Mouse (Mus musculus): ENCODE results near the gene Eif4g3. TPM values are rescaled to one million over a fixed set of nuclear protein-coding genes. Genes with fewer than 3 reads are reported as not detected.
A peak's percentile ranks its signal among the peaks of the same experiment; 100 is the strongest.

Eif4g3 gene
- total RNA-seq, 2 experiments from 2014 or later, result 161 to 164 TPM

DNA sequence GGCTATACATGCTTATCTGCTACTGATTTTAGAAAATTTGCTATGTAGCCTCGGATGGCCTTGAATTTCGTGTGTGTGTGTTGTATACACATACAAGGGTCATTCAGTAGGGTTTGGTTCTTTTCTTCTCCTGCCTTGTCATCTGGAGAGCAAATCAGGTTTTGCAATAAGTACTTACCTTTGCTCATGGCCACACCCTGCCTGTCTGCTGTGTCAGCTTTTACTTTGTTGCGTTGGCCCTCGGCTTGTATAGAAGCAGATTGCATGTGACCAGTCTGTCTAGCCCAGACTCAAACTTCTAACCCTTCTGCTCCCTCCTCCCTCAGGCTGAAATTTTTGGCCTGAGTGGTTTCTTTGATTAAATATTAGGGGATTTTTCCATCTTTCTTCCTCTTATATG is 157.2 kb downstream of the Eif4g3 start:
- DNase-seq (ENCODE audit: low spot score in 2 of 2), result no peak

DNA sequence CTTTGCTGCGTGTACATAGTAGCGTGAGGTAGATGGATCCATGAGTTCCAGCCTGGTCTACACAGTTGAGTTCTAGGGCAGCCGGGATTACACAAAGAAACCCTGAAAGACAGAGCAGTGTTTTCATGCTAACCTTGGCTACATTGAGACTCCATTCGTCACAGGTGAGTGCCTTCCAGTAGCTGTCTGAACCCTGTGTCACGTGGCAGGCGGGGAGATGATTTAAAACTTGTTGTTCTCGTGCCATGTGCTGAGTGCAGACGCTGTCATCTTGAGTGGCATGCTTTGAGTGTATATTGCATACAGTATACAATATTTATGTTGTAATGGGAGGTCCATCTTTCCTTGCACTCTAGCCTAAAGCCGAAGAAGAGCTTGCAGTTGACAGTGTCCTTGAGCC is 158.4 kb downstream of the Eif4g3 start:
- DNase-seq (ENCODE audit: low spot score in 2 of 2), result no peak

DNA sequence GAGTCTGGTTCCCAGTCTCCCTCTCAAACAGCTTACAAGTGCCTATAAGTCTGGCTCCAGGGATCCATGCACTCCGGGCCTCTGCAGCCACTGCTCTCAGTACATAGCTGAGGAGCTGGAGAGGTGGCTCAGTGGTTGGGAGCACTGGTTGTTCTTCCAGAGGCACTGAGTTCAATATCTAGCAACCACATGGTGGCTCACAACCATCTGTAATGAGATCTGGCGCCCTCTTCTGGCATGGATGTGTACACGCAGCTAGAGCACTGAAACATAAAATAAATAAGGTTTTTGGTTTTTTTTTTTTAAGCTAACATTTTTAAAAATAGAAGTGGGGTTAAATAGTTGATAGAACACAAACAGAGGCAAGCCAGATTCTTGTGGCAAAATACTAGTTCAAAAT is 161.2 kb downstream of the Eif4g3 start:
- peak in 1 of 2 experiments; percentile 21 for DNase-seq (ENCODE audit: low spot score in 2 of 2)

DNA sequence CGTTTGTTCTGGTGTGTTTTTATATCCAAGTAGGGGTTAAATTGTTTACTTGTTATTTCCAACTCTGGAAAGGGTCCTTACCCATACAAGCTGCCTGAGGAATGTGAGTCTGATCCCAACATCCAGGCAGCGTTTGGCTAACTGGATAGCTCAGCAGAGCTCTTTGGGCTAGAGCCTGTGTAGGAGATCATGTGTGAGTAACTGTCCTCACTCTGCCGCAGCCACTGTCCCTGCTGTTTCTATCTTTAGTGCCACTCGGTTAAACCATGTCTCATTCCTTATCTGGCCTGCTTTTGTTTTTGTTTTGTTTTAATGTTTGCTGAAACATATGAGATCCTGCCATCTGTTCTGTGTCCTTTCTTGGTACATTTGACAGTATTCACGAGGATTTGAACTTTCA is 168.1 kb downstream of the Eif4g3 start:
- no peak for DNase-seq (ENCODE audit: low spot score in 2 of 2)

DNA sequence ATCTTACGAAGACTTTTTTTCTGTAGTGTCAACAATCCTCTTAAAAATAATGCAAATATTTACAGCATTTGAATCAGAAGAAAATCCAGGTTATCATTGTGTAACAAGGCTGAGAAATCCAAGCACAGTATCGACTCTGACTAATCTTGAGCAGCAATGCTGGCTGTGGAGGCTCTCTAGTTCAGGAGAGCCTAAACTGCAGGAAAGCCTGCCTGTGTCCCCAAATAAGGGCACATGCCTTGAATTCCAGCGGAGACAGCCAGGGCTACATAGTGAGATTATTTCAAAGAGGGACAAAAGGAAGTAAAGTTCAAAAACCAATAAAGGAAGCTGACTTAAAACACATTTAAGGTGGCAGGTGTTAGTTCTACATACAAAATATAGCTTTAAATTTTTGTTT is 168.7 kb downstream of the Eif4g3 start:
- no peak for DNase-seq (ENCODE audit: low spot score in 2 of 2)

DNA sequence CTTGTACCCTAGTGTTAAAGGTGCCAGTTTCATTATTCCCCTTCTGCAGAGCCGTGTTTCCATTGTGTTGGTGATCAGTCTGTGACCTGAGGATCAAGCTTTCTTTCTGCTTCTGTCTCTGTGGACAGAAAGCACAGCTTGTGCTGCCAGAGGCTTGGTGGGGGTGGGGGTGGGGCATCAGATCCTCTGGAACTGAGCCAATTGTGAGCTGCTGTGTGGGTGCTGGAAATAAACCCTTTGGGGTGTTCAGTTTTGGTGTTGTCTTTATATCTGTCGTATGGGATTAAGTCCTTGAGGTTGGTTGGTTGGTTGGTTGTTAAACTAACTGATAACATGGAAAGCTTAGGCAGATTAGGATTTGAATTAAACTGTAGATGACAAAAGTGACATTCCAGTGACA is 171.0 kb downstream of the Eif4g3 start:
- DNase-seq (ENCODE audit: low spot score in 2 of 2), result no peak

DNA sequence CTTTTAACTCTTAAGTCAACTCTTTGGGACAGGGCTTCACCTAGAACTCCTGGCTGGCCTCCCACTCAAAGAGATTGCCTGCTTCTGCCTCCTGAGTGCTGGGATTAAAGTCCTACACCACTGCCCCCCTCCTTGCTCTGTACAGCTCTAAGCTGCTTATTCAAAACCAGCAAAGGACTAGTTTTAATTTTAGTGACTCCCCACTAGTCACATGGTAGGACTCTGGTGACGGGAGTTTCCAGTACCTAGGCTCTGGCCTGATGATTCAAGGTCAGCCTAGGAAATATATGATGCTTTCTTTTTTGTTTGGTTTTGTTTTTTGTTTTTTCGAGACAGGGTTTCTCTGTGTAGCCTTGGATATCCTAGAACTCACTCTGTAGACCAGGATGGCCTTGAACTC is 172.0 kb downstream of the Eif4g3 start:
- DNase-seq (ENCODE audit: low spot score in 2 of 2), result no peak

DNA sequence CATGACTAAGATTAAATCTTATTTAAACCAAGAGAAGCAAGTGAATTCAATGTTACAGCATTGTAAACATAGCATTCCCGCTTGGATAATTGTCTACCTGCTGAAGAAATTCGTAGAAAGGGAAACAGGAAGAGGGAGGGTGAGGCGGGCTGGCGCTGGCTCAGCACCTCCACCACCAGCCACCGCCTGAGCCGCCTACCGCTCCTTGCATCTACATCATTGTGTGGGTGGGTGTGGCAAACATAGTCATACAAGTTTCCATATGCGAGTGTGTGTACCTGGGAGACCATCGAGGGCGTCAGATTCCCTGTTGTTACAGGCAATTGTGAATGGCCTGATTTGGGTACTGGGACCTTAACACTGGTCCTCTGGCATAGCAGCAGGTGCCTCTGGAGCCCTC is 173.7 kb downstream of the Eif4g3 start:
- DNase-seq (ENCODE audit: low spot score in 2 of 2), result no peak

DNA sequence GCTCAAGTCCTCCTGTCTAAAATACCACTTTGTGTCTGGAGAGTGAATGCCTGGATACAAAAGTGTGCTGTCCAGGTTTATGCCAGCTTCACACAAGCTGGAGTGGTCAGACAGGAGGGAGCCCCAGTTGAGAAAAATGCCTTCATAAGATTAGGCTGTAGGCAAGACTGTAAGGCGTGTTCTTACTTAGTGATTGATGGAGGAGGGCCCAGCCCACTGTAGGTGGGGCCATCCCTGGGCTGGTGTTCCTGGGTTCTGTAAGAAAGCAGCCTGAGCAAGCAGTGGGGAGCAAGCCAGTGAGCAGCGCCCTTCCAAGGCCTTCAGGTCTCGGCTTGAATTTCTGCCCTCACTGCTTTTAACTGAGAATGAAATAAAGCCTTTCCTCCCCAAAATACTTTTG is 175.3 kb downstream of the Eif4g3 start:
- DNase-seq (ENCODE audit: low spot score in 2 of 2), result no peak

DNA sequence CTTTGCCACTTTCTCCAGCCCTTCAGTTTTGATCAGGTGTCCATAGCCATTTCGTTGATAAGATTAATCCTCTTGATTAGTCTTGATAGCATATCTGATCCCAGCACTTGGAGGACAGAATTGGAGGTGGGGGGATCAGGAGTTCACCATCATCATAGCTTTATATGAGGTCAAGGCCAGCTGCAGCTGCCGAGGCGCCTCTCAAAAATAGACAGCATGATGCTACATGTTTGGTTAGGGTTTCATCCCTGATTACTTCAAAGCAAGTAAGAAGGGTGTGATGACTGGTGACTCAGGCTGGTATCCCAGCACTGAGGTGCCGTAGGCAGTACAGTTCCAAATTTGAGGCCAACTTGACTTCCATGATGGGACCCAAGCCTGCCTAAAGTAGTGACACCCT is 176.6 kb downstream of the Eif4g3 start:
- DNase-seq (ENCODE audit: low spot score in 2 of 2), result no peak

DNA sequence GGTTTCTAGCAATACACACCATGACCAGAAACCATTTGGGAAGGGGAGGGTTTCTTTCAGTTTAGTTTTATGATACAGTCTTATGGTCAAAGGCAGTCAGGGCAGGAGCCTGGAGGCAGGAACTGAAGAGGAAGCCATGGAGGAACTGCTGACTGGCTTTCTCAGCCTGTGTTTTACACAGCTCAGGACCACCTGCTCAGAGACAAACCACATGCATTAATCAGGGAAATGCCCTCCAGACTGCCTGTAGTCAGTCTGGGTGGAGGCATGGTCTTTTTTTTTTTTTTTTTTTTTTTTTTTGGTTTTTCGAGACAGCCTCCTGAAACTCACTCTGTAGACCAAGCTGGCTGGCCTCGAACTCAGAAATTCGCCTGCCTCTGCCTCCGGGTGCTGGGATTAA is 179.9 kb downstream of the Eif4g3 start:
- DNase-seq (ENCODE audit: low spot score in 2 of 2), result no peak

DNA sequence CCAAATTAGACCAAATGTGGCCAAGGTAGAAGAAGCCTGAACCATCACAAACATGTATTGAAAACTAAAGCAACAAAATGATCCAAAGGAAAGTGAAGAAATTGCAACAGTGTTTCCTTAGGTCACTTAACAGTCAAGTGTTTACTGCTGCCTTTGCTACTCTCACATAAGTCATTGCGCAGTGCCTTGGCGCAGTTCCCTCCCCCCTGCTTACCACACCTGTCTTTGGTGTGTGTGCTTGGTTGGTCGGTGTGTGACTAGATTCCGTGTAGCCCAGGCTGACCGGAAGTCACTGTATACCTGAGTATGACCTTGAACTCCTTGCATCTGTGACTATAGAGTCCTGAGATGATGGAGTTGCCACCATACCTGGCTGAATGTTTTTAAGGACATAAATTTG is 186.6 kb downstream of the Eif4g3 start:
- no peak for DNase-seq (ENCODE audit: low spot score in 2 of 2)

DNA sequence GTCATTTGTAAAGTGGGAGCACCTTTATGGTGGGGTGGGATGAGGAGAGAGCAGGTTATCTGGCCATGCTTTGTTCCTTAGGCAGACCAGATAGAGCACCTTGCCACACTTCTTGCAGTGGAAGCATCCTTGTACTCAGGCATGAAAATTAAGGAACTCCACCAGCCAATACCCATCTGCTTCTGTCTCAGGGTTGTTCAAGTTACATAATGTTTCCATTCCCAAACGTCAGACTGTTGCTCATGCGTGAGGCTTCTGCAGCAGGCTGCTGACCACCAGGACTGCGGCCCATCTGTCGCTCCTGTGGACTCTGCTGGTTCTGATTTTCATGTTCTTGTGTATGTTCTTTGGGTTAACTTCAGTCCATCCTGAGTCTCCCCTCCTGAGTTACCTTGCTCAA is 187.9 kb downstream of the Eif4g3 start:
- no peak for DNase-seq (ENCODE audit: low spot score in 2 of 2)

DNA sequence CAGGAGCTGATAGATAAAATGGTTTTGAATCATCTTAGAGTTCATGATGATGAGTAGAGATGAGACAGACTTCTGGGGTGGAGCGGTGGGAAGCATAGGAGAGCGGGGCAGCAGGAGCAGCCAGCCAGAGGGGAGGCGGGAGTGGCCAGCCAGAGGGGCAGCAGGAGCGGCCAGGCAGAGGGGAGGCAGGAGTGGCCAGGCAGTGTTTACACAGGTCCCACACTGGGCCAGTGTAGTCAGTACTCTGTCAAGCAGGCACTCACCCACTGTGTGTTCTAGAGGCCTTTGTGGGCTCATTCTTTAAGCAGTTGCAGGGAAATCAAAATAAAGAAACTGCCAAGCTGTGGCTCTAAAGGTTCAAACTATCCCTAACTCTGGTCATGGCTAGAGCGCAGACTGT is 191.2 kb downstream of the Eif4g3 start:
- no peak for DNase-seq (ENCODE audit: low spot score in 2 of 2)

DNA sequence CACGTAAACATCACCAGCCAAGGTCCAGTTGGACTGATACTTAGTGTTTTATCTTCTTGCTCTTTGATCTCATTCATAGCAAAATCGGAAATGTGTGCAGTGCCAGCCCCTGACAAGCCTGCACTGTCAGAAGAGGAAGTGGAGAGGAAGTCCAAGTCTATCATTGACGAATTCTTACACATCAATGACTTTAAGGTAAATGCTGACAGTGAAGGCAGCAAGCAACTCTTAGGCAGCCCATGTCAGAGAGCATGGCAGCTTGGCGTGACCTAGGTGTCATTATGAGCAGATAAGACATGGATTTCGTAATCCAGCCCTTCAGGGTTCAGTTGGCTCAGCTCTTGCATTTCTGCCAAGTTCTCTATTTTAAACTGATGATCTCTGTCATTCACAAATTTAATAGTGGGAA is 191.8 kb downstream of the Eif4g3 start:
- DNase-seq (ENCODE audit: low spot score in 2 of 2), result no peak

DNA sequence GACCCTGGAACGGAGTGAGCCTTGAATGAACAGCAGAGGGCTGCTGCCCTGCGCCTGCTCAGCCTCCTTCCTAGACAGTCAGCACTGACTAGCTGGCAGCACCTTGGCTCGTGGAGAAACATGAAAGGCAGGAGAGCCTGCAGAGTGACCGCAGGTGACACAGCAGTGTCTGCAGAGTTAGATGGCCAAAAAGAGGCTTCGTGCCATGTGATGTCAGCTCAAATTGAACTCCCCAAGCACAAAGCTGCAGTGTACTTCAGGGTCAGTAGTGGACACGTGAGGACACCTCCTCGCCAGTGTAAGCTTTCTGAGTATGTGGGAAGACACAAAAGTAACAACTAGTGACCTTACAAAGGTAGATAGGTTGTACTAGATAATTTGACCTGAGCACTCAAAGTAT is 193.1 kb downstream of the Eif4g3 start:
- no peak for DNase-seq (ENCODE audit: low spot score in 2 of 2)

DNA sequence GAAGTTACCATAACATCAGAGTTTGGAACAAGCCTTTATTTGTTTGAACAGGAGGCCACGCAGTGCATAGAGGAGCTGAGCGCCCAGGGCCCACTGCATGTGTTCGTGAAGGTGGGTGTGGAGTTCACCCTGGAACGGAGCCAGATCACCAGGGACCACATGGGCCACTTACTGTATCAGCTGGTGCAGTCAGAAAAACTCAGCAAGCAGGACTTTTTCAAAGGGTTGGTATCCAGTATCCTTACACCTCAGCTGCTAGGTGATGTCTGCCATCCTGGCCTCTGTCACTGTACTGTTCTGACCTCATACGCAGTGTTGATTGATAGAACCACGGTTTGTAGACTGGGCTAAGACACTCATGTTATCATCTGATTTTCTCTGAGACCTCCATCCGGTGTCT is 195.2 kb downstream of the Eif4g3 start:
- no peak for DNase-seq (ENCODE audit: low spot score in 2 of 2)

DNA sequence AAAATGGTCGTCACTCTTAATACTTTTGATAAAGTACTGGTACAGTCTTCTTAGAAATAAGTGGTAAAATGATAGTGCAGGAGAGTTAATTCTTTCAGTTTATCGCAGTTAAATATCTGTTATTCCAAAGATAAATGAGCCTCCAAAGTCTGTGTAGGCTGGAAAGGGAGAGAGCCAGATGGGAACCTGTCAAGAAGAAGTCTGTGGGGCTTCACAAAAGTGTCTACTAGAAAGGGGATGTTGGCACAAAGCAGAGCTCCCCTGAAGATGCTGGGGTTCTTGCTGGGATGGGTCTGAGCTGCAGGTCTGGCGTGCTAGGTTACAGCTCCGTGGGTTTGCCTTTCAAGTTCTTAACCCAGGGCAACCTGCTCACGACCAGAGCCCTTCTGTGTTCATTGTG is 199.7 kb downstream of the Eif4g3 start:
- DNase-seq (ENCODE audit: low spot score in 2 of 2), result no peak

DNA sequence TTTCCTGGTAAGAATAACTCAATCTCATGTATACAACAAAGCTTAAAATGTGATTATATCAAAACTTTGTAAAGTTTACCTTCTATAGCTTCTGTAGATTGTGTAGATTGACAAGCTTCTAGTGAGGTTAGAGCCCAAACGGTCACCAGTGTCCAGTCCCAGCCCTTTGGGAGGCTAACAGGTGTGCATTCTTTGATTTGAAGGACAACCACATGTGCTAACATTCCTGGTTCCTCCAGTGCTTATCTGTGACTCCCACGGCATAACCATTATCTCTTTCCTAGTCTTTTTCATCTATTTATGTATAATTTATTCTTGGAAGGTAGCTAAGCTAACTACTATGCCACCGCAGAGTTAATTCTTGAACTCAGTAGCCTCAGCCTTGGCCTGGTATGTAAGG is 207.9 kb downstream of the Eif4g3 start:
- no peak for DNase-seq (ENCODE audit: low spot score in 2 of 2)

DNA sequence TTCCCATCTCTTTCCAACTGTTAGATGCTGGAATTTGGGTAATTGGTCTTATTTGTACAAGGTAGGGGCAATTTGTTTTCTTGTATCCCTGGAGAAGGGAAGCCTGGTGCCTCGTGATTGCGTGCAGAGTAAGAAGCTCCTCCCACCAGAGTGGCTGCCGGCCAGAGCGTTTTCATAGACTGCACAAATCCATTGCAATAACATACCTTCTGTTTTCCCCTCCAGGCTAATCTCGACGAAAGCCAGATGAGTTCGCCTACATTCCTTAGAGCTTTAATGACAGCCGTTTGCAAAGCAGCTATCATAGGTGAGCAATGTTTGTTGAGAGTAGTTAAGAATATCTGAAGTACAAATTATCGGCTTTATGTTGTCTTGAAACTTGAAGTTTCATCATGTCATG is 208.9 kb downstream of the Eif4g3 start:
- DNase-seq (ENCODE audit: low spot score in 2 of 2), result no peak

DNA sequence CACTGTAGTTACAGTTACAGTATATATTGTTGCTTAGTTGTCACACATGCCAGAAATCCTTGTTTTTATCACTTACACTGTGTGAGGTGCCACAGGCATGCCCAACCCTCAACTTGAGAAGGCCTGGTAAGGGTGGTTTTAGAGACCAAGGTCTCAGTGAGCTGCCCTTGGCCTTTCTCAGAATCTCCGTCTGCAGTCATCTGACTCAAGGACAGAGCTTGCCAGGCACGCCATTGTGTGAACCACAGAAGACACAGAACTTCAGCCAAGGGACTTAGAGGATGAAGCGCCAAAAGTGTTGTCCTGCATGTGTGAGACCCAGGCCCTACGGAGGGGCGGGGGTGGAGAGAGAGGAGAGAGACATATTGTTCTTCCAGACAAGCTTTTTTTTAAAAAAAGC is 217.3 kb downstream of the Eif4g3 start:
- no peak for DNase-seq (ENCODE audit: low spot score in 2 of 2)

DNA sequence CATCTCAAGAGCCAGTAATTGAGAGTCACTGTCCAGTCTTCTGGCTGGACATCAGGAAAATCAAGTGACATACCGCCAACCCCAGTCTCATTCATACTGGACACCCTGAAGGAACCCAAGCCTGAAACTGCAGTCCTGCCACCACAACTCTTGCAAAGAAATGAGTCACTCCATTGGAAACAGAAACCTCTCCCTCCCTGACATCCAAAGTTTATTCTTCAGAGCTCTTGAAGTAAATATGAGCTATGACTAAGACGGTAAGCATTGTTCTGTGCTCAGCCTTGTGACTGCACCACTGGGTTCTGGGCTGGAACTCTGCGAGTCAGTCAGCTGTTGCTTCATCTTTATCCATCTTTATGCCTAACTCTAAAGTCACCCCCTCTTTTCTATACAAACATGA is 221.0 kb downstream of the Eif4g3 start:
- no peak for DNase-seq (ENCODE audit: low spot score in 2 of 2)

DNA sequence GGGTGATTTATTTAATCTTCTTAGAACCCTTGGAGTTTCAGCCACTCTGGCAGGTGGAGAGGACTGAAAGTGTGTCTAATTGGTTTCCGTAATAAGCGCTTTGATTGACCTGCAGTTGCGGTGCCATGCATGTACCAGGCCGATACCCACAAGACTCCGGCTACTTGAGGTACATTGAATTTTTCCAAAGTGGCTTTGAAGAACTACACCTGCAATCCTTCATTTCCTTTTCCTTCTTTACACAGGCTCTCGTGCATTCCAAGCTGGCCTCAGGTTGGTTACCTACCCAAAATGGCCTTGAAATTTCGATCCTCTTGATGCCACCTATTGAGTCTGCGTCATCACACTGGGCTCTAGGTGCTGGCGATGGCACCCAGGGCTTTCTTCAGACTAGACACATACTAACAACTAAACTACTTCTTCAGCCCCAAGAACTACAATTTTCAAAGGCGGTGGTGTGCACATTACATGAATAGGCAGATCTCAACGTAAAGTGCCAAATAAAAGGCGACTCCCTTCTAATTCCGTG is 222.9 kb downstream of the Eif4g3 start:
- DNase-seq (ENCODE audit: low spot score in 2 of 2), result no peak

DNA sequence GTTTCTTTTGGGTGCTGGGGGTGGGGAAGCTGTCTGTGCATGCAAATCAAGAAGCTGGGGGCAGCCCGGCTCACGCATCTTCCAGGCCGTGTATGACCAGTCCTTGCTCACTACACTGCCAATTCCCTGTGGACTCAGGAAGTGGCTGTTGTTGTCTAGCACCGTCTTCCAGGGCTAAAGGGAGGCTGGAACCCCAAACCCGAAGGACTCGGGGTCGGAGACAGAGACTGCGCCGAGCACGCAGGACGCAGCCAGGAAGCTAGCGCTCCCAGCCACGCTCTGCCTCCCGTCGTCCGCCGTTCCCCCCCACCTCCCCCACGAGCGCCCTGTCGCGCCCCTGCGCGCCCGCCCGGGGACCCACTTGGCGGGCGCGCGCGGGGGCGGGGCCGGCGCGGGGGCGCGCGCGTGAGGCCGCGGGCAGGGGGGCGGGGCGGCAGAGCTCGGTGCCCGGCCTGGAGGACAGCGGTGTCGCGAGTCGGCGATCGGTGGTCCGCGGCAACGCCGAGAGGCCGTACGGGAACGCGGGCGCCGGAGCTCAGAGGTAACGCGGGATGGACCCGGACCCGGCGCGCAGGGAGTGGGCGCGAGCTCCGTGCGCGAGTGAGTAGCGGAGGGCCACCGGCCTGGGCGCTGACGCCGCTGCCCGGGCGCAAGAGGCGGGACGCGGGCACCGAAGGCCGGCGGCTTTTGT is 223.5 kb downstream of the Eif4g3 start, which contains the start of gene Hp1bp3:
Hp1bp3 (plus strand) TSS at position 97 of the 691 bp plus-strand sequence.
- DNase-seq (ENCODE audit: low spot score in 2 of 2), result peak; percentile 76 to 89
